Mouse (Mus musculus): ENCODE data around the gene Stx12. TPM values are rescaled to one million over a fixed set of nuclear protein-coding genes. Genes with fewer than 3 reads are reported as not detected.

Gene Stx12
- polyA plus RNA-seq, 1 experiment from 2014 or later: 74.5 TPM

DNA sequence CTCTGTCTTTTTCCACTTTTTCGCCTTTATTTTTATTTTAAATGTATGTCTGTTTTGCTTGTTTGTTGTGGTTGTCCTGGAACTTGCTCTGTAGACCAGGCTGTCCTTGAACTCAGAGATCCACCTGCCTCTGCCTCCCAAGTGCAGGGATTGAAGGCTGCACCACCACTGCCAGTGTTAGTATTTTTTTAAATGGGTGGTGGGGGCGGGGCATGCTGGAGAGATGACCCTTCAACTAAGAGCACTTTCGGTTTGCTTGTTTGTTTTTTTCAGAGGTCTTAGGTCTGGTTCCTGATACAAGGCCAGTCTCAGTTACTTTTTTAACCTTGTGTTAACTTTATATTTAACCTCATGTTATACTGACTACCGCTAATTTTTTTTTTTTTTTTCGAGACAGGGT is 79.2 kb downstream of the Stx12 start:
- no peak overlapping the region for H3K27ac ChIP-seq
- 81% methylated on average over 5 of the region's 5 CpGs for WGBS
- H3K9me3 ChIP-seq: no peaks in the 10 kb centered on the region
- H3K4me1 ChIP-seq (replicated peaks): 0 out of 2 replicates have a peak, but pooled peaks cover 2% of the 10 kb centered on the region
- H3K36me3 ChIP-seq: no peaks in the 10 kb centered on the region
- H3K4me3 ChIP-seq: no peak overlapping the region
- no peaks in the 10 kb centered on the region for H3K27me3 ChIP-seq (ENCODE audit: insufficient read depth, poor library complexity, severe bottlenecking)
- no peak for DNase-seq (ENCODE audit: low spot score)

DNA sequence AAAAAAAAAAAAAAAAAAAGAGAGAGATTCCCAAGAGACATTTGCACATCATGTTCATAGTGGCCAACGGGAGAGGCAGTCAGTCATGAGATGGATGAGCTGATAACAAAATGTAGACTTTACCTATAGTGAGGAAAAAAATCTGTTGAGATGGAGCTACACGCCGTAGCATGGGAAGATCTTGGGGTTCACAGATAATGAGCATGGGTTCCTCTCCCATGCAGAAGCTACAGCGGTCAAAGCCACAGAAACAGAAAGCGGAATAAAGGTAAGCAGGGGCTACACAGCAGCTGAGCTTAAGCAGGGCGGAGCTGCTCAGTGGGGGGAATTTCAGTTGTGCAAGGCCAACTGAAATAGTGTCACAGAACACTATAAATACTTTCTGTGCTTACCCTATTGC is 80.0 kb downstream of the Stx12 start:
- Histone ChIP-seq H3K9me3 (no peaks in the 10 kb centered on the region), H3K27me3 (ENCODE audit: insufficient read depth, poor library complexity, severe bottlenecking) (no peaks in the 10 kb centered on the region), H3K4me1 (replicated peaks) (0 out of 2 replicates have a peak, but pooled peaks cover 2% of the 10 kb centered on the region), H3K36me3 (no peaks in the 10 kb centered on the region), H3K27ac (no peak overlapping the region), H3K4me3 (no peak overlapping the region)
- WGBS: 93% methylated on average over 6 of the region's 6 CpGs
- DNase-seq (ENCODE audit: low spot score): no peak

DNA sequence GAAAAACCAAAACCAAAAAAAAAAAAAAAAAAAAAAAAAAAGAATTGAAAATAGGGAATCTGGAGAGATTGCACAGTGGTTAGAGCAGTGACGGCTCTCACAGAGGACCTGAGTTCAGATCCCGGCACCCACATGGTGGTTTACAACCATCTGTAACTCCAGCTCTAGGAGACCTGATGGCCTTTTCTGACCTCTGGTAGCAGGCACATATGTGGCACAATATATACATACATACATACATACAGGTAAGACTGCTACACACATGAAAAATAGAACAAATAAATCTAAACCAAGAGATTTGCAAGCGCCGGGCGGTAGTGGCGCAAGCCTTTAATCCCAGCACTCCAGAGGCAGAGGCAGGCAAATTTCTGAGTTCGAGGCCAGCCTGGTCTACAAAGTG is 80.4 kb downstream of the Stx12 start:
- 95% methylated on average over 7 of the region's 7 CpGs for WGBS
- Histone ChIP-seq H3K27me3 (ENCODE audit: insufficient read depth, poor library complexity, severe bottlenecking) (no peaks in the 10 kb centered on the region), H3K9me3 (no peaks in the 10 kb centered on the region), H3K27ac (no peak overlapping the region), H3K4me3 (no peak overlapping the region), H3K4me1 (replicated peaks) (0 out of 2 replicates have a peak, but pooled peaks cover 2% of the 10 kb centered on the region), H3K36me3 (no peaks in the 10 kb centered on the region)
- no peak for DNase-seq (ENCODE audit: low spot score)

Other genes with a start within 250 kb of the Stx12 start
- 24.2 and 33.0 TPM in 2 replicates for gene Eya3, start 245.5 kb downstream of the Stx12 start, polyA plus RNA-seq (2016; fragmentation: Nextera tagmentation; extraction: Ambion mirVana)
- gene Xkr8, start 152.0 kb downstream of the Stx12 start, polyA plus RNA-seq (2016; fragmentation: Nextera tagmentation; extraction: Ambion mirVana): 3.4 and 4.9 TPM in 2 replicates
- 1.9 and 3.0 TPM in 2 replicates for gene Smpdl3b, start 127.3 kb downstream of the Stx12 start, polyA plus RNA-seq (2016; fragmentation: Nextera tagmentation; extraction: Ambion mirVana)
- 147 and 177 TPM in 2 replicates for gene Rpa2, start 116.2 kb downstream of the Stx12 start, polyA plus RNA-seq (2016; fragmentation: Nextera tagmentation; extraction: Ambion mirVana)
- gene Themis2, start 88.1 kb downstream of the Stx12 start, polyA plus RNA-seq (2016; fragmentation: Nextera tagmentation; extraction: Ambion mirVana): 1.00 and 1.2 TPM in 2 replicates
- 81.4 and 84.3 TPM in 2 replicates for gene Ppp1r8, start 41.3 kb downstream of the Stx12 start, polyA plus RNA-seq (2016; fragmentation: Nextera tagmentation; extraction: Ambion mirVana)
- 32.9 and 33.2 TPM in 2 replicates for gene Fam76a, start 38.0 kb upstream of the Stx12 start, polyA plus RNA-seq (2016; fragmentation: Nextera tagmentation; extraction: Ambion mirVana)
- gene Fgr, start 89.6 kb upstream of the Stx12 start, polyA plus RNA-seq (2016; fragmentation: Nextera tagmentation; extraction: Ambion mirVana): 0.14 TPM in 1 of 2 replicates, not detected in the other
- gene Ahdc1, start 126.8 kb upstream of the Stx12 start, polyA plus RNA-seq (2016; fragmentation: Nextera tagmentation; extraction: Ambion mirVana): 9.0 and 9.7 TPM in 2 replicates
- 42.1 and 67.1 TPM in 2 replicates for gene Wasf2, start 246.0 kb upstream of the Stx12 start, polyA plus RNA-seq (2016; fragmentation: Nextera tagmentation; extraction: Ambion mirVana)

Measured in hindbrain, embryonic 10.5 days (tissue).